ENCODE assay signal across 25 mouse cellular contexts in the genomic region with DNA sequence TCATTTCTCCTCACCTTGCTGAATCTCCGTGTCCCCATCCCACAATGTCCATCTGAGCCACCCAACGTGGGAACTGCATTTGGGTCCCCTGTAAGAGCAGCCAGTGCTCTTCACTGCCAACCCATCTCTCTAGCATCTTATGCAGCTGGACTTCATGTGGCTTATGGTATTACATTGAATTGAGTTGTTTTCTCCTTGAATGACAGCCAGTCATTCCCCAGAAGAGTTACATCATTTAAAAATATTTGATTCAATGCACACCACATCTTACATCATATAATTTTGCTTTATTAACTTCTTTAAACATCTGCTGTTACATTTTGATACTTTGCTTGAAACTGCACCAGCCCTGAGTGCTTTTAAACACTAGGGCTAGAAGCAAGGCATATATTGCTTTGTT.
"Had no signal": no experiment of that assay in that cellular context is flagged by ENCODE, and none has a peak within 500 bp of the region (broad histone marks: within the 10 kb centered on the region; RNA-seq: fewer than 3 reads in every experiment).

No protein-coding gene starts in this region.

- H3K9me3 ChIP-seq: heart, embryonic 10.5 days; heart, embryonic 12.5 days; hindbrain, embryonic 10.5 days; hindbrain, embryonic 12.5 days; intestine, embryonic 15.5 days; limb, embryonic 10.5 days; limb, embryonic 12.5 days; liver, embryonic 12.5 days had no signal

- DNase-seq: gastrocnemius, postnatal 14 days; heart, adult 18-20 months; heart, postnatal 10 days; heart, postnatal 4 days; kidney, adult 18-20 months; kidney, adult 8-10 months; kidney, postnatal 10 days; kidney, postnatal 25 days; kidney, postnatal 4 days; liver had no signal

- H3K36me3 ChIP-seq: heart, embryonic 10.5 days; heart, embryonic 12.5 days; hindbrain, embryonic 10.5 days; hindbrain, embryonic 12.5 days; intestine, embryonic 15.5 days; limb, embryonic 10.5 days; limb, embryonic 12.5 days; liver, embryonic 12.5 days had no signal

- H3K9ac ChIP-seq: heart, embryonic 12.5 days; hindbrain, embryonic 12.5 days; hindbrain, embryonic 14.5 days; intestine, embryonic 15.5 days; limb, embryonic 12.5 days; liver, embryonic 12.5 days; liver, embryonic 14.5 days had no signal

- H3K27me3 ChIP-seq: heart, embryonic 12.5 days; hindbrain, embryonic 12.5 days; intestine, embryonic 15.5 days; limb, embryonic 12.5 days; liver, embryonic 12.5 days had no signal

- H3K4me2 ChIP-seq: heart, embryonic 12.5 days; hindbrain, embryonic 12.5 days; hindbrain, embryonic 14.5 days; intestine, embryonic 15.5 days; limb, embryonic 12.5 days; liver, embryonic 12.5 days had no signal

- H3K27ac ChIP-seq: heart, embryonic 10.5 days; hindbrain, embryonic 10.5 days; hindbrain, embryonic 12.5 days; hindbrain, embryonic 14.5 days; intestine, embryonic 15.5 days; layer of hippocampus, adult 2 months; left cerebral cortex, adult 2 months; limb, embryonic 10.5 days; limb, embryonic 12.5 days; liver, embryonic 12.5 days; liver, embryonic 14.5 days had no signal

- ATAC-seq: hindbrain, embryonic 16.5 days; inflammation-experienced regulatory T-cells, adult 6 months; intestine, embryonic 15.5 days; intestine, postnatal 0 days; liver, embryonic 12.5 days had no signal

- H3K4me1 ChIP-seq: hindbrain, embryonic 12.5 days; intestine, embryonic 15.5 days; limb, embryonic 12.5 days had no signal

- H3K4me3 ChIP-seq: heart, embryonic 10.5 days; heart, embryonic 12.5 days; hindbrain, embryonic 10.5 days; hindbrain, embryonic 12.5 days; intestine, embryonic 15.5 days; layer of hippocampus, adult 2 months; left cerebral cortex, adult 2 months; limb, embryonic 10.5 days; limb, embryonic 12.5 days; liver, embryonic 12.5 days had no signal
